Mouse (Mus musculus) megakaryocyte, embryonic 14.5 days (primary cell): ENCODE data around the gene Pigv. TPM values are rescaled to one million over a fixed set of nuclear protein-coding genes. Genes with fewer than 3 reads are reported as not detected.

ENCODE experiments used
- H3K27me3 ChIP-seq: replicated peaks from 2 replicates; pipeline ENCODE3; 2012; ENCODE audit warnings: inconsistent platforms
- H3K36me3 ChIP-seq: replicated peaks from 2 replicates; pipeline ENCODE3; 2012; ENCODE audit warnings: low read length, inconsistent platforms, mixed read lengths
- H3K4me1 ChIP-seq: 2 replicates; pipeline ENCODE4 v1.6.1; 2012; ENCODE audit warnings: inconsistent platforms
- H3K4me3 ChIP-seq: replicated peaks from 2 replicates; pipeline ENCODE3; 2012; ENCODE audit warnings: moderate library complexity, mild to moderate bottlenecking, inconsistent platforms
- H3K9me3 ChIP-seq: 2 replicates; pipeline ENCODE4 v1.6.1; 2012; ENCODE audit warnings: inconsistent platforms
- FLI1 ChIP-seq: IDR thresholded peaks from 2 replicates; pipeline ENCODE4 v1.6.1; 2012; ENCODE audit warnings: low read length, inconsistent platforms, mixed read lengths
- GATA1 ChIP-seq: IDR thresholded peaks from 3 replicates; pipeline ENCODE4 v1.6.1; 2012; ENCODE audit warnings: mixed read lengths, low read length, inconsistent platforms, borderline replicate concordance
- polyA plus RNA-seq: library from polyadenylated mRNA; stranded (reverse); fragments of >175 nt; gene quantifications from 2 replicates; pipeline ENCODE4 v1.2.3, GENCODE M21; 2012; ENCODE audit warnings: low replicate concordance; ENCODE audit not compliant: insufficient read depth

Gene Pigv
- polyA plus RNA-seq = 9.8 and 12.4 TPM in 2 replicates

DNA sequence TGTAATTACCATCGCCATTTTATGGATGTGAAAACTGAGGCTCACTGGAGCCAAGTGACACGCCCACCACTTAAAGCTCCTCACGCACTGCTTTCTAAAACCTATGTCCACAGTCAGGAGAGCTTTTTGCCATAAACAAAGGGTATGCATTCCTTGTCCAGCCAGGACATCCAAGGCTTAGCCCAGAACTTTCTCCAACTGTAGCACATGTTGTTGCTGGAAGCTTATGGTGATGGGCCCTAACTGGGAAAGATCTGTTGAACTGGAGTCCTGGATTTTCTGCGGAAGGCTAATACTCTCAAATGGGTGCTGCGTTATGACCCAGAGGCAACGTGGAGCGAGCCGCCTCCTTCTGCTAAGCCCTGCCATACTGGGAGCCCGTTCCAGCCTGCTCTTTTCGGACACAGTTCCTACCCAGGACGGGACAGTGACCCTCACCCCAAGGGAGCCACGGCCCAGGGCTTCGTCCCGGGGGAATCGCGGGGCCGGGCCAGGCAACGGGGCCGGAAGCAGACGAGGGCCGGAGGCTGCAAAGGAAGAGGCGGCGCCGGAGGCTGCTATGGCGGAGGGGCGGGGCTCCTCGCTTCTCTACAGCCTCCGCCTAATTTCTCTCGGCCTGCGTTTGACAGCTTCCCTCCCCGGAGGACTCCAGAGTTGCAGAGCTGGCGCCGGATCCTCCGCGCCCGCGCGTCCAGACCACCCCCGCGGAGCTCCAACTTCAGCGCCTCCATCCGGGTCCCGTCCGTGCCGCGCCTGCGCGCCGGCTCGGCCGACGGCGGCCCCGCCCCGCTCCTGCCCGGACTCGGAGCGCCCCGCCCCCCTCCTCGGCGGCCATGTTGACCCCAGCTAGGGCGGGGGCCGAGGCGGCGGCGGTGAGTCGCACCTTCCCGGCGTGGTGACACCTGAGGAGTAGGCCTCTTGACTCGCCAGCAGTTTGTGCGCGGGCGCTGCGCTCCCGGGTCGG is at the start of gene Pigv:
Gene Pigv, minus strand, starts transcription at position 767 of the 964 bp plus-strand sequence.
- Histone ChIP-seq H3K36me3 (peaks cover 29% of the 10 kb centered on the region), H3K4me3 (peak within 1 kb of the TSS; percentile 99), H3K27me3 (peaks cover 3% of the 10 kb centered on the region), H3K4me1 (peaks cover 84% of the 10 kb centered on the region), H3K9me3 (no peaks in the 10 kb centered on the region; the same call in 1 of the 2 replicates)
- no peak for TF ChIP-seq FLI1
- TF ChIP-seq GATA1 = no peak

DNA sequence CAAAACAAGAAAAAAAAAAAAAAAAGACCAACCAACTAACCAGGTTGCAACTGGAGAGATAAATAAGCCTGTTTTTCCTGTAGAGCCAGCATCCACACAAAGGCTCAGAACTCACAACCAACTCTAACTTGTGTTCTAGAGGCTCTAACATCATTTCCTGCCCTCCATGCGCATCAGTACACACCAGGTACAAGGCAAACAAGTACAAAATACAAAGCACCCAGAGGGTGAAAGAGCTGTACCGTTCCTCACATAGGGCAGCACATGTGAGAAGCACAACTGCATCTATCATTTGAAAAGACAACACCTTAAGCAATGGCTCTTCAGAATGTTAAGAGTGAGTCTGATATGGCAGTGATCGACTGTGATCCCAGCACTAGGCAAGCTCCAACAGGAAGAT is 47.3 kb upstream of the Pigv start:
- no peak overlapping the region for H3K4me3 ChIP-seq
- TF ChIP-seq FLI1 = no peak
- TF ChIP-seq GATA1 = no peak
- H3K9me3 ChIP-seq = no peaks in the 10 kb centered on the region
- no peaks in the 10 kb centered on the region for H3K27me3 ChIP-seq
- H3K4me1 ChIP-seq = peaks cover 53% of the 10 kb centered on the region
- H3K36me3 ChIP-seq = peaks cover 97% of the 10 kb centered on the region

DNA sequence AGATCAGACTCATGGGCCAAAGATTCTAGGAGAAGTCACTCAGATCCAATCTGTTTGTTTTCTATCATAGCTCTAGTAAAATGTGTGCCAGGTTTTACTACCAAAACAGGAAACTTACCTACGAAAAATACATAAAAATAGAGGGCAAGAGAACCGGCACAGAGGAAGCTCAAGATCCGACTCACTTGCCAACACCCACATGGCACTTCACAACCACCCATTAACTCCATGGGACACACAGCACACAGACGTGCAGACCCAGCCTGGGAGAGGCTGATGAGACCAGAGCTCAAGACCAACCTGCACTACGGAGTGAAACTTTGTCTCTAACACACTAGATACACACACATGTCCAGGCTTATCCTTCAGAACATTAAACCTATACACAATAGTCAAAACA is 40.3 kb upstream of the Pigv start:
- Histone ChIP-seq H3K4me1 (peaks cover 77% of the 10 kb centered on the region), H3K36me3 (peaks cover 94% of the 10 kb centered on the region), H3K9me3 (no peaks in the 10 kb centered on the region), H3K4me3 (no peak overlapping the region), H3K27me3 (no peaks in the 10 kb centered on the region)
- TF ChIP-seq GATA1 (no peak), FLI1 (no peak)

DNA sequence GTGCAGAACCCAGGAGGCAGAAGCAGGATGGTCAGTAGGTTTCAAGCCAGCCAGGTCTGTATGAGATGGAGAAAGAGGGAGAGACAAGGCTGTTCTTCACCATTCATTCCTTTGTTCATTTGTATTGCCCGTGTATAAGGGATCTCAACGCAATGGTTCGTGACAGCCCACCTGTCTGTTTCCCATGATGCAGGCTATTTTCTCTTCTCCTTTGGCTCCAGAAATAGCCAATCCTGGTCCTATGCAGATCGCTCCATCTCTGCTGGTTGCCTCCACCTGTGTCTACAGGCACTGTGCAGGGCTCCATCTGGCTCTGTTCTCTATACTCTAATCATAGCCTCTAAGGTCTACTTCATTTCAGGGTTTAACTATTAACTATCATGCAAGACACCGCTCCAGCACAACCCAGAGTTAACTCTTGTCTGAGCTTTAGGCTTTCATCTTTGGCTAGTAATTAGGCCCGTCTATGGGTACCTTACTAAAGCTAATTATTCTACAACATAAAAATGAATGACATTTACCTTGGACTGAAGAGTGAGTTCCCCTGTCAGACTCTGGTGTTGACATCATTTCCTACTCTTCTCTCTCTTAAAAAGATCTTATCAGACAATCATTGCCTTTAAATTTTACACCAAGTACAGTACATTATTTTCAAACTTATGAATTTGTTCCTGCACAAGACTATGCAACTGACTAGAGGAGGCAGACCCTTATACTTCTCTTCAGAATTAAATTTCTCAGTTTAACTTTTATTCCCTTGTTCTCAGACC is 39.0 kb upstream of the Pigv start:
- H3K9me3 ChIP-seq = no peaks in the 10 kb centered on the region
- peaks cover 88% of the 10 kb centered on the region for H3K36me3 ChIP-seq
- no peak for TF ChIP-seq FLI1
- TF ChIP-seq GATA1 = no peak
- H3K4me1 ChIP-seq = peaks cover 82% of the 10 kb centered on the region
- no peak overlapping the region for H3K4me3 ChIP-seq
- H3K27me3 ChIP-seq = no peaks in the 10 kb centered on the region

DNA sequence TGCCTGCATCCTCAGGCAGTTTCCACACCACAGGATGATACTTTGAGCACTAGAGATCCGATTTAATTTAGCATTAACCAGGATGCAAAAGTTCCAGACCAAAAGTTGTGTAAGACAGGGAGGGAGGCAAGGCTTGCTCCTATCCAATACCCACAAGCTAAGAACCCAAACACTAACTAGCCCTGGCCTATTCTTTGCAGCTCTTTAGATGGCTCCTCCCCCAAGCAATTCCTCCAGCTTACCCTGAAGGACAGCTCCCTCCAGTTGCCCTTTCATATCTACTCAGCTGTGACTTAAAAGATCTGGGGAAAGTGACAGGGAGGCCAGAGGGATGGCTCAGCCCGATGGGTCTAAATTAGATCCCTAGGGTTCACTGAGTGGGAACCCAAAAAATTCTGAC is 36.9 kb upstream of the Pigv start:
- peaks cover 92% of the 10 kb centered on the region for H3K4me1 ChIP-seq
- H3K27me3 ChIP-seq = no peaks in the 10 kb centered on the region
- H3K9me3 ChIP-seq = no peaks in the 10 kb centered on the region
- TF ChIP-seq GATA1 = no peak
- no peak for TF ChIP-seq FLI1
- H3K4me3 ChIP-seq = no peak overlapping the region
- peaks cover 87% of the 10 kb centered on the region for H3K36me3 ChIP-seq

DNA sequence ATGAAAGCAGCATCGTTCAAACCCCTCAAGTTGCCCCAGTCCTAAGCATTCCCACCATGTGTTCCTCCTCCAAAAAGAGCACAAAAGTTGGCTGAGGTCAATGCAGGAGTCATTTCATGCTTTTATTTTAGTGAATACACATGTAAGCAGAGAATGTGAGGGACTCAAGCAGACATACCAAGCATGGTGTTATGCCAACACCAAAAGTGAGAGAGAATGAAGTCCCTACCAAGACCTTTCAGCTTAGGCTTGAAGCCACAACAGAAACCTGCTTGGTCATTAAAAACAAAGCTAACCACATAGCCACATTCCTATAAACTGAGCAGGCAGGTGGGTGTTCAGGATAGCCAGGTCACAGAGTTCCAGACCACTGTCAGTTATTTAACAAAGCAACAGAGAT is 35.0 kb upstream of the Pigv start:
- no peaks in the 10 kb centered on the region for H3K9me3 ChIP-seq
- peaks cover 94% of the 10 kb centered on the region for H3K4me1 ChIP-seq
- peaks cover 87% of the 10 kb centered on the region for H3K36me3 ChIP-seq
- H3K27me3 ChIP-seq = no peaks in the 10 kb centered on the region
- peak overlapping the region; percentile 89 for H3K4me3 ChIP-seq
- TF ChIP-seq FLI1 = no peak
- TF ChIP-seq GATA1 = no peak

DNA sequence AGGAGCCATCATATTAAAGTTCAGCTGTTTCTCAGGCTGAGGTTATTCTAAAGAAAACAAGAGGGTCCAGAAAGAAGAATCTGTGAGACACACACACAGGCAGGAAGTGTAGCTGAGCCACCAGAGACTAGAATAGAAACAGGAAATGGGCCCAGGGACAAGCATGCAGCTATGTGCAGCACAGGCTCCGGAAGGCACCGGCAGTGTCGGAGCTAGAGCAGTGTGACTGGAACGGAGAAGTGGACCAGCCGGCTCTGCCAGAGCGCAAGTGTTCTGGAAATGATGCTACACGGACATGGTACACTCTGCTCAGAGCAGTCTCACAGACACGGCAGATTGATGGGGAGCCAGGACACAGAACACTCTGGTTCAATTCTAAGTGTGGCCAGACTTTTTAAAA is 34.5 kb upstream of the Pigv start:
- Histone ChIP-seq H3K4me1 (peaks cover 96% of the 10 kb centered on the region), H3K27me3 (no peaks in the 10 kb centered on the region), H3K4me3 (peak overlapping the region; percentile 89), H3K36me3 (peaks cover 87% of the 10 kb centered on the region), H3K9me3 (no peaks in the 10 kb centered on the region)
- TF ChIP-seq FLI1 = peak; percentile 71; the same call in 1 of the 2 replicates
- no peak for TF ChIP-seq GATA1

DNA sequence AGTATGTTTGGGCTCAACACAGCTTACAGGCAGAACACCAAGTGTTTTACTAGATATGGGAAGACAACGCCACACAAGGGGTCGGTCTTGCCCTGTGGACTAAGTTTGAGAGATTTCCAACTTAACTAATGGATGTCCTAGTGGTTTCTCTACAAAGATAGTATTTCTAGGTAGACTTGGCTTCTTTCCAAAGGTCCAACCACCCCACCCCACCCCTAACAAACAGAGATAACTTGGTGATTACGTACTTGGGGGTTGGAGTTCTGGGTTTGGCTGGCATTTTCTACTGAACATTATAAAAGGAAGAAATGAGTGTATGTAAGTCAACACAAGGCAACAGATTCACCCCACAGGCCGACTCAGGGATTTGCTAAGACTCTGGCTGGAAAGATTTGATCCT is 32.6 kb upstream of the Pigv start:
- Histone ChIP-seq H3K27me3 (no peaks in the 10 kb centered on the region), H3K4me3 (peak overlapping the region; percentile 4), H3K36me3 (peaks cover 88% of the 10 kb centered on the region), H3K9me3 (no peaks in the 10 kb centered on the region), H3K4me1 (peaks cover 97% of the 10 kb centered on the region)
- TF ChIP-seq FLI1 = no peak
- TF ChIP-seq GATA1 = no peak

DNA sequence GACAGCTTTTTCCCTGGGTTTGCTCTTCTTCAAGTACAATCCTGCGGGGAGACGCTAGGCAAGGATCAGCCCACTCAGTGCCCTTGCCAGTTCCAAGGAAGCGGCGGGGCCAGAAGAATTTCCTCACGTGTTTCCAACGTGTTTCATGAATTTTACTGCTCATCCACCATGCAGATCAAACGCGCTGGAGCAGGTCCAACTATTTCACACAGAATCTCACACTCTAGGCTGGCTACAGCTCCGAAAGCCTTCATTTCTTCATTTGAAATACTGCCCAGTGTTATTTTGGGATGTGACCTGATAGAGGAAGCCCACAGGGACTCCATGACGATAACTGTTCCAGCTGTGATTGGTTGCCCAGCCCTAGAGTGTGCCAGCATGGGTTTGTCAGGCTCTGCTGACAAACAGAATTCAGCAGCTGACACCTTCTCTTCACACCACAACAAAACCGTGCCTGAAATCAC is 28.5 kb upstream of the Pigv start:
- no peaks in the 10 kb centered on the region for H3K9me3 ChIP-seq
- no peaks in the 10 kb centered on the region for H3K27me3 ChIP-seq
- H3K4me3 ChIP-seq = no peak overlapping the region
- peaks cover 58% of the 10 kb centered on the region for H3K4me1 ChIP-seq
- TF ChIP-seq FLI1 (no peak), GATA1 (no peak)
- peaks cover 94% of the 10 kb centered on the region for H3K36me3 ChIP-seq

DNA sequence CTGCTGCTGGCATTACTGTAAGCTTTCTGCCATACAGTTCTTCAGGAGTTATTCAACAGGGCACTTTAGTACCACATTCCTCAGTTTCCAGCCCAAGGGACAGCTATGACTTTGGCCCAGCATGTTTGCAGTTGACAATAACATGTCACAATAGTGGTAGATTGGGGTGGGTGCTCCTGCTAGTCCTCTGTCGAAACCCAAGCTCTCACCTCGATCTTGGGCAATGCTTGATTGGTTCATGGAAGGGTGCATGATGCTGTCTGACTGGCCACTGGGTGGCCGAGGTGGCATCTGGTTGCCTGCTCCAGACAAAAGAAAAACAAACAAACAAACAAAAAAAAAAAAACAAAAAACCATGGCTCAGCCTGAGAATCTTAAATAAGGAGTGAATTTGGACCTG is 22.9 kb upstream of the Pigv start:
- no peak for TF ChIP-seq GATA1
- H3K27me3 ChIP-seq = no peaks in the 10 kb centered on the region
- H3K4me1 ChIP-seq = peaks cover 25% of the 10 kb centered on the region
- H3K9me3 ChIP-seq = no peaks in the 10 kb centered on the region
- H3K36me3 ChIP-seq = peaks cover 95% of the 10 kb centered on the region
- H3K4me3 ChIP-seq = no peak overlapping the region
